Mouse (Mus musculus) hematopoietic stem cell, adult 5-6 weeks (primary cell): ENCODE results near the gene Pak1. TPM values are rescaled to one million over a fixed set of nuclear protein-coding genes. Genes with fewer than 3 reads are reported as not detected.

Experiments used
- ATAC-seq, 2 experiments: fragments of 125-278 bp in 1 of 2; replicated peaks in 1 of 2; 2 replicates each; pipeline ENCODE4 v1.8.0; 2016 to 2017; ENCODE audit warnings: inconsistent platforms in 2 of 2, mild to moderate bottlenecking in 2 of 2, moderate number of reproducible peaks in 2 of 2, low read depth in 1 of 2, moderate TSS enrichment in 1 of 2; ENCODE audit not compliant: low FRiP score in 2 of 2, poor library complexity in 2 of 2, severe bottlenecking in 2 of 2, insufficient read depth in 1 of 2, low TSS enrichment in 1 of 2
- total RNA-seq: library from RNA; stranded (forward); fragments of 172-1452, 232-1000 nt; gene quantifications from 2 replicates; pipeline ENCODE4 v1.2.3, GENCODE M21; 2017

The Pak1 gene
- total RNA-seq, 1 experiment from 2014 or later: 48.4 TPM

DNA sequence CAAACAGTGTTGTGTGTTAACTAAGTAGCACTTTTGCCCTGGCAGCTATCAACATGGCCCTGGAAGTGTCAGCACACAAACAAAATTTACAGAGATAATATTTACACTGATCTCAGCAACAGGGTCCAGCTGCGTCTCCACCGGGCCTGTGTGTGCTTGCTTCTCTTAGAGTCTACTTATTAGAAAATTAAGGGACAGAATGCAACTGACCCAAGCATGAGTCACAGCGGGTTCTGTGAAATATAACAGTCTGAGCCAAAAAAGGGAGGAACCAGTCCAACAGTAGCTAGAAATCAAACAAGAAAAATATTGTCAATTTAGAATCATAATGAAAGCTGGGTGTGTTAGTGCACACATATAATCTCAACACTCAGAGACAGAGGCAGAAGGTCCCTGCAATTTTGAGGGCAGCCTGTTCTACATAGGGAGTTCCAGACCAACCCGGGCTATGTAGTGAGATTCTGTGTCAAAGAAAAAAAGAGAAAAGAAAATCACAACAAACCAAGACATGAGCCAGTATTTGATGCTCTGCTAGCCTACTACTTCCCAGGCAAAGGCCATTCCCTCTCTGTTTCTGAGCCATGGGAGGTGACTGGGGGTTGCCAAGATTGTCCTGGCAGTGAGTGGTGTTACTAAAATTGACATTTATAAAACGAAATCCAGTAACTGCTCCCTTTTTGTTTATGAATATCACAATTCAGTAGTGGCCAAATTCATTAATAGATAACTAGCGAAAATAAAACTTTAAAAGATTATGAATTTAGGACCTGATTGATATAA is 17.3 kb upstream of the Pak1 start:
- ATAC-seq: no peak

DNA sequence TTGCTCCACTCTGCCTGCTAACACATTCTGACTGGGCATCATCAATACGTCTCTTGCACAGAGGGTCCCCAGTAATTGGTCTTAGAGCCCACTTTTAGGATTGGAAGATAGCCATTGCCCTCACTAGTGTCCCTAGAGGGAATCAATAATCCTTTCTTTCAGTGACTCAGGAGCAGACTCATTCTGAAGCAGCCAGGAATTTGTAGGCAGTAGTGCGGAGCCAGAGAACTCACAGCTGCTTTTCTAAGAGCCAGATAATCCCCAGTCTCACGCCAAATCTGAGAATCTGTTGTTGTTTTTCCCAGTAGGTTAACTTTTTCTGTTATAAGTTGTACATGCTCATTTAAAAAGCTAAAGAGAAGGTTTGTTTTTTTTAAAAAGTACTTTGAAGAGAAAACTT is 13.0 kb upstream of the Pak1 start:
- no peak for ATAC-seq

DNA sequence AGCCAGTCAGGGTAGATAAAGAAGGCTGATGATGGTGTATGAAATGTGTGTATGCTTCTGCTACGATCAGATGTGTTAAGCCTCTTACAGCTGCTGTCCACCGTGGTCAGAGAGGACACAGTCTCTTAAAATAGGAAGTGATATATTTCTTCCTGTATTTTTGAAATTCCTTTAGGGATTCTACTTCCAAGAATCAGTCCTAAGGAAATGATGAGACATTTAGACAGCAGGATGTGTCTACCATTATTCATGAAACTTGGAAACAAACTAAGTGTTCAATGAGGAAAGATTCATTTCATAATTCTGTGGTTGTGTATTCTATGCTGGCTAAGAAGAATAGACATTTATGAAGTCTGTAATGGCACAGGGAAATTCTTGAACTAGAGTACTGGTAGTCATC is 12.4 kb upstream of the Pak1 start:
- no peak for ATAC-seq

DNA sequence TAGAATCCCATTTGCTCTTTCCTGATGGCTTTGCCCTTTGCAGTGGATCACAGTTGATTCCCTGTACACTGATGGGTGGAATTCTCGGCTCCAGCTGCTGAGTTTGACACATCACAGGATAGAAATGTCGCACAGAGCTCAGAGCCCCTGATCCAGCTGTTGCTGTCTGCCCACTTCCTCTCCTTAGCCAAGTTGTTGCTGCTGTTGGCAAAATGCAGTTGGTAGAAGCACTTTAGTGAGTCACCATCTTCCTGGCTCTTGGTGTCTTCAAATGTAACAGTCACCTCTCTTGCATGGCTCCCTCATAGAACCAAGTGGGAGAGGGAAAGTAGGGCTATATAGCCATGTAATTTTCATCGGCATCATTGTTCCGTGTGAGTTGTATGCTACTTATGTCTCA is 11.2 kb upstream of the Pak1 start:
- ATAC-seq: no peak

DNA sequence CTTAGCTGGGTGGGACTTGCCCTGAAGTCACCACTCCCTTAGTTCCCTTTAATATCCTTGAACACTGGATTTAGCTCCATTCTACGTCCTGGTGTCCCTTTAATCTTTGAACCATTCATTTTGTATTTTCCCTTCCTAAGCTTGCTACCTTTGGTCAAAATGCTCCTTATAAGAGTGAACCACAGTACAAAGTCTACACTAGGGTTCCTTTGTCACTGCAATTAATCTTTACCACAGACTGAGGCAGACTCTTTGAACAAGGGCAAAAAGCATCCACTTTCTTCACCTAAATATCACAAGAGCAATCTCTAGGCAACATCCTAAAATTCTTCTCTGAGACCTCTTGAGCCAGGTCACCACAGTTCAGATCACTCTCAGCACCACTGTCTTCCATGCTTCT is 8.1 kb upstream of the Pak1 start:
- ATAC-seq: no peak

DNA sequence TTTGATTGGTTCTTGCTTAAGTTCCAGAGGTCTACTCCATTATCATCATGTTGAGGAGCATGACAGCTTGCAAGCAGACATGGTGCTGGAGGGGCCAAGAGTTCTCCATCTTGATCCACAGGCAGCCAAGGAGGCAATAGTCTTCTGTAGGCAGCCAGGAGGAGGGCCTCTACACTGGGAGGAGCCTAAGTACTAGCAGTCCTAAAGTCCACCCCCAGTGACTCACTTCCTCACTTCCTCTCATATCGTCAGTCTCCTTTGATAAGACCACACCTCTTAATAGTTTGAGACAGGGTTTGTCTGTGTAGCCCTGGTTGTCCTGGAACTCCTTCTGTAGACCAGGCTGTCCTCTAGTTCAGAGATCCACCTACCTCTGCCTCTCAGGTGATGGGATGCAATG is 7.5 kb upstream of the Pak1 start:
- no peak for ATAC-seq

DNA sequence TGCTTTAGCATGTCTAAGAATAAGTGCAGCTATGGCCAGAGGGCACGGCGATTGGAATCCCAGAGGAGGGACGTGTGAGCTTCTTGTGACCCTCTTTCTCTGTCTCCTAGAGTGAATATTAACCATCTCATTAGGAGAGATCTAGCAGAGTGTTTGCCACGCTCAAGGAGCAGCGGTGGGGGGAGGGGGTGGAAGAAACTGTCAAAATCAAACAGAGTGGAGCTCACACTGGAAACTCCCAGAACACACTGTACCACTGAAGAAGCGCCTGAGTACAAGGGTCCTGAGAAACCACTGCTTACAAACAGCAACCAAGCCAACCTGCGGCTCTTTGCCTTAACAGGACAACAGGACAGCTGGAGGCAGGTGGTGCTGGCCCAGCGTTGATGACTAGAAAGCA is 6.8 kb upstream of the Pak1 start:
- no peak for ATAC-seq

DNA sequence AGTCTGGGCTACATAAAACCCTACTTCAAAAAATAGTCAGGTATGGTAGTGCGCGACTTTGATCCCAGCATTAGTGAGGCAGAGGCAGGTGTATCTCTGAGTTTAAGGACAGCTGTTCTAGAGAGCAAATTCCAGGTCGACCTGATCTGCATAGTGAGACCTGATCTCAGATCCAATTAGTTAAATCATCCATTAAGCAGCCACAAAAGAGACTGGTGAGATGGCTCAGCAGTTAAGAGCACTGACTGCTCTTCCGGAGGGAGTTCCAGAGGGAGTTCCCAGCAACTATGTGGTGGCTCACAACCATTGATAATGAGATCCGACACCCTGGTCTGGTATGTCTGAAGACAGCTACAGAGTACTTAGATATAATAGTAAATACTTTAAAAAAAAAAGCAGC is 4.8 kb upstream of the Pak1 start:
- ATAC-seq: no peak

DNA sequence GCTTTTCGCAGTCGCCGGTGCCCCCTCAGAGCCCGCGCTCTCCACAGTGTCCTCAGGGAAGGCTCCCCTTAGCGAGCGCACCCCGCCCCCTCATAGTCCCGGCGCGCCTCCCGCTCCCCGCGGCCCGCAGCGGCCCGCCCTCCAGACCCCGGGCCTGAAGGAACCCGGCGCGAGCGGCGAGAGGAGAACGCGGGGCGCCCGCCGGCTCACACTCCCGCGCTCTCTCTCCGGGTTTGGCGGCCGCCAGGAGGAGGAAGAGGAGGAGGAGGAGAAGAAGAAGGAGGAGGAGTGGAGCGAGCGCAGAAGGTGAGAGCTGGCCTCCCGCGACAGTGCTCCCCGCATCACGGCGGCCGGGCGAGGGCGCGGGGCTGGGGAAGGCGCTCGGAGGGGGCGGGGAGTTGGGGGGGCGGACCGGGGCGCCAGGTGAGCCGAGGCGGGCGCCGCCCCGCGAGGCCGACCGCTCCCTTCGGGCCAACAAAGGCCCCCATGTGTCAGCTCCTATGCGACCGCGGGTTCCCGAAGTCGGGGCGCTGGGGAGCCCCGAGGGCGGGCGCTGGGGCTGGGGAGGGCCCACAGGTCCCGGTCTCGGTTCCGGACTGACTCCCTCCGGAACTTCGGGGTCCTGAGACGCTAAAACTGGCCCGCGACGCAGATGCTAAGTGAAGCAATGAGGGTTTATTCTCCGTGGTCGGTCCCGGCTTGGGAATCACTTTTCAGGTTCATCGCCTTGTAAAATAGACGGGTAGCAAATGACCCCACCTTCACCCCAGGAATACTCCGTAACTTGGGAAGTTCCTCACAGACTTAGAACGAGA is 535 bp downstream of the Pak1 start:
- ATAC-seq: peak; percentile 33 to 71; a peak in 3 of 4 replicates

DNA sequence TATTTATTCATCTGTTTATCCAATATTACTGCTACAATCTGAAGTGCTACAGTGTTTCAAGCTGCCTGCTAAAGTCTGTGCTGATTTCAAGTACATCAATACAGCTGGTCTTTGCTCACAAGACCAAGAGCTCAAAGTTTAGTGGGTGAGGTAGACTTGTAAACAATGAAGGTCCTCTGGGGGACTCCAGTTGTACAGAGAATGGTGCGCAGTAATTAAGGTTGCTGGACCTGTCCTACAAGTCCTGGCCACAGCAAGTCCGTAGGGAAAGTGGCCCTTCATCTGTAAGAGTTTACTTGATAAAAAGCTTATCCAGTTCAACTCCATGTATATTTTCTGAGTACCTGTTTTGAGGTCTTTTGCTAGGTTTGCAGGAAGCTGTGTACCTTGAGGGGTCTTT is 1.9 kb downstream of the Pak1 start:
- no peak for ATAC-seq

DNA sequence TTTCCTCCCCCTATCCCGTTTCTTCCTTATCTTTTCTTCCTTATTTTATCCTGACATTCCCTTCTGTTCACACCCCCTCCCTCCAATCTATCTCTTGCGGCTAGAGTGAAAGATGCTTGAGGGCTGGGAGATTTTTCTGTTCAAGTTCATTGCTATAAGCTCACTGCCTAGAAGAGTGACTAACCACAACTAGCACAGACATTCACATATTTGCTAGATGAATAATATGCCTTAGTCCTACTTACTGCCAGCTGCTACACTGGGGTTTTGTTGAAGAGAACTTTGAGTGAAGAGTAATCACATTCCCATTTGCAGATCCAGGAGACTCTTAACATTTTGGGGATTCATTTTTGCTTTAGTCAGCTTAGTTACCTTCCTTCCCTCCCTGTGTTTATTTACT is 4.0 kb downstream of the Pak1 start:
- ATAC-seq: no peak

DNA sequence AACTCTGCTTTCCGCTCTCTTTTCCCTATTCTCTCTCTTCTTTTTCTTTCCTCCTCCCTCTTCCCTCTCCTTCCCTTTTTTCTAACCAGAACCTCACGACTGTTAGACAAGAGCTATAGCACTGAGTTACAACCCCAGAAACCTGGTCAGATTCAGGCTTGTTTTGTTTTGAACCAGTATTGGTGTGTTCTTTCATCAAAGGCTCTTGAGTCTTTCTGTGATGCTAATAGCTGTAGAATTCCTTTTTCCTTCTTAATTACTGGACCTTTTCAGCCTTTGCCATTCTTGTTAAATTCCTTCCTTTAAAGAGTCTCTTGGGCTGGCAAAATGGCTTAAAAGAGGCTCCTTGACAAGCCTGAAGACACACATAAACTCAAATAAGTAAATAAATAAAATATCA is 14.8 kb downstream of the Pak1 start:
- ATAC-seq: no peak

DNA sequence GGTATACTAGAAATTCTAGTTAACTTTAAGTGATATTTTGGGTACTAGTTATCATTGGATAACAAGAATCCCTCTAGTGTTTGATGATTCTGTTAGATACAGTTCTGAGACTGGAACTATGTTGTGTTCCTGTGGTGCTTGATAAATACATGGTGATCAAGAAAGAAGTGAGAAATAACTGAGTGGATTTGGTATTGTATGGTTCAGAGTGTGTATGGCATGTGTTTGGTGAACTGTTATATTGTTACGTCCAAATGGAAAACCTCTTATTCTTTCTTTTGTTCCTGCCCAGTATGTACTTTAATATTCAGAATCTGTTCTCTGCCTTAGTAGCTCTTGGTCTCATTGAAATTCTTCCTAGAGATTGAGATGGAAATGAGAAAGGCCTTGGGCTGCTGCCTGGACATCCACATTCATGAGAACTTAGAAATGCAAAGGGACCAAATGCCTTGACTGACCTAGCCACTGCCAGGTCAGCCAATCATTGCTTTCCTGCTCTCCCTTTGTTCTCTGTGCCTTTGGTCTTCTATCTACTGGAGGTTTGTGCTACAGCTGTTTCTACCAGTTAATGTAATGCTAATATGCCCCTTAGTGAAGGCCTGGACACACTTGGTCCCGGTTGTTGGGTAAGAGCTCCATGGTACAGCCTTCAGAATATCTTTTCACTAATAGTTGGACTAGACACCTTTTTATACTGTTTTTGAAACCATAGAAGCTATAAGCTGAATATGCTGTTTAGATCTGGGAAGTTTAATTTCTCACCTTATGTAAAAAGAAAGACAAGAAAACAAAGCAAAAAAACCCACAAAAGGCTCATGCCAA is 16.1 kb downstream of the Pak1 start:
- no peak for ATAC-seq

DNA sequence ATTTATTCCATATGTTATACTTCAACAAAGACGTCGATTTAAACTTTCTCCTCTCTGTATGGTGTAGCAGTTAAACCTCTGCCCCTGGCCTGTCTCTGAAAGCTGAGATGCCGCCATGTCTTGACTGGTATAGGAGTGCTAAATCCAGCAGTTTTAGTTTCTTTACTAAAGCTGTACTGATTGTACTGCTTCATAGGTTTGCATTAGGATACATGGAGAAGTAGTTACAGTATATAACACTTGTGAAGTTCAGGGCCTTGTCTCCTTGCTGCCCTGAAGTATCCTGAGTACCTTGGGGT is 16.7 kb downstream of the Pak1 start:
- ATAC-seq: no peak

DNA sequence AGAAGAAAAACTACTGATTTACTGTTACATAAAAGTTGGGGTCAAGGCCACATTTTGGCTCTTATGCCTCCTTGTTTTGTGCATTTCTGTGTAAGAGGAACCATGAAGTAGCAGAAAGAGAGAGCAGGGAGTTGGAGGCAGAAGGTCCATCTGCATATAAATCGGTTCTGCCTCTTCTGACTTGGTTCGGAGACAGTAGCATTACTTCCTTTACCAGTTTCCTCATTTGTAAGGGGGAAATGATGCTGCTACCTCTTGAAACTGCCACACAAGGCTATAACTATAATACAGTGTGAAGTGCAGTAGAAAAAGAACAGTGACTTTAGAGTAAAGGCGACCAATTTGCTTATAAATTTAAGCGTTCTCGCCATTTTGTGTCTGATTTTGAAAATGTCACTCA is 21.0 kb downstream of the Pak1 start:
- no peak; a peak in 1 of 4 replicates for ATAC-seq

DNA sequence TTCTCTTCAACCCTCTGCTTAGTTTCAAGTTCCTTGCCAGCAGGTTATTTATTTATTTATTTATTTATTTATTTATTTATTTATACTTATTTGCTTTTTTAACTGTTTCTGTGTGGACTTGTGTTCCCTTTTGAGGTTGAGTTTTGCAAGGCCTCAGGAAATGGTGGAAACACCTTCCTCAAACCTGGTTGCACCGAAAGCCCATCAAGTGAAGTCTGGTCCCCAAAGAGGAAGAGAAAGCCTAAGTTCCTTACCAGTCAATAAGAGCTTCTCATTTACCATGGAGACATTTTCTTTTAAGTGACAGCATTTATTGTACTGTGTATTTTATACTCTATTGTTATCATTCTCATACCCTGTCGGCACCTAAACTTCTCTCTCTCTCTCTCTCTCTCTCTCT is 33.5 kb downstream of the Pak1 start:
- ATAC-seq: peak; percentile 46 to 77; a peak in 3 of 4 replicates

DNA sequence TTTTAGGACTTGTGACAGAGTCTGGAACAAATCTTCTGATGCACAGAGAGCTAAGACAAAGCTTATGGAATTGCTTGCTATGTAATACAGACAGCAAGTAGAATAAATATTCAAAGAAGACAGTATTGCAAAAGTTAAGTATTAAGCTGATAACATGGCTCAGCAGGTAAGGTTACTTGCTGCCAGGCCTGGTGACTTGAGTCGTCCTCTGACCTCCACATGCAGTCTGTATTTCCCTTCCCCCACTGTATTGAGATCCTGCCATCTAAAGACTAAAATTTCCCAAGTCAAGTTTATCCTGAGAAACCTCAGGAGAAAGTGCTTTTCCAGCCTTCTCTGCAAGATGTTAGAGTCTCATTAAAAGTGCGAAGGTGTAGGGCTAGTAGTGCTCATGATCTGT is 40.8 kb downstream of the Pak1 start:
- no peak for ATAC-seq

DNA sequence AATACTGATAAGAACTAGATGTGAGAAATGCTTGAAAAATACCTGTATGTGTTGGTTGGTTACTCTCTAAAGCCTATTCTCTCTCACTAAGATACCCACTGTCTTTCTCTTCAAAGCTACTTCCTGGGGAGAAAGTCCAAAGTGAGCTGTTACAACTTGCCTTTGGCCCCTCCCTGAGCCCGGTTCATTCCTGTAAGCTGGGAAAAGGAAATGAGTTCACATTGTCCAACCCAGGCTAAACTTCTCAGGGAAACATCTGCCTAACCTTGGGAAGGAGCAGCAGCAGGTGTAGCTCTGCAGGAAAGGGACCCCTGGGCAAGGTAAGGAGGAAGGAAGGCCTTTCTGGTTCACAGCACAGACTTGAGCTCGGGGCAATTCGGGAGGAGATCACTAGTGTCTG is 42.4 kb downstream of the Pak1 start:
- ATAC-seq: no peak
